Mouse (Mus musculus) E14TG2a.4 (cell line): ENCODE data around the gene E130309D02Rik.

Source experiments
- CTCF ChIP-seq: conservative IDR thresholded peaks from 2 replicates; pipeline ENCODE4 v1.5.1; 2014; ENCODE audit warnings: low read length
- NANOG ChIP-seq: IDR thresholded peaks from 2 replicates; pipeline ENCODE4 v1.6.1; 2014; ENCODE audit warnings: borderline replicate concordance, low read length, mixed read lengths
- POU5F1 ChIP-seq: IDR thresholded peaks from 2 replicates; pipeline ENCODE4 v1.6.1; 2014; ENCODE audit warnings: low read length, borderline replicate concordance

DNA sequence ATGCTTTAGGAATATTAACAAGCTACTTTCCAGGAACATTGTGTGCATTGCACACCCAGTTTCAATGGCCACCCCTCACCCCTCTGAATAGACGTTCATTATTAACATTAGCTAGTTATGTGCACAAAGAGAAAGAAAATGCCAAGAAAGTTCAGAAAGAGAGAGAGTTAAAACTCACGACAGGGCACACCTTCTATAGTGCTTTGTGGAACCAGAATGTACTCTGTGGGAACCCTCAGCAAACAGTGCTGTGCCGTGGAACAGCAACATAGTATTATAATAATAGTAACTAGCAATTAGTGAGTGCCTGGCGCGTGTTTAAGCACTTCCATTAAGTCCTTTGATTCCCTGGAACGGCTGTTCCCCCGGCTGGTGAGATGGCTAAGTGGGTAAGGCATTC is 46.3 kb upstream of the E130309D02Rik start:
- TF ChIP-seq CTCF (no peak), POU5F1 (no peak), NANOG (no peak)
